Mouse (Mus musculus) cortical plate, adult 2 months (tissue): Measurements from ENCODE around the gene Pfkfb4.

ENCODE experiments used
- CTCF ChIP-seq: fragments of 200-500 bp; IDR thresholded peaks from 2 replicates; pipeline ENCODE4 v1.5.1; 2011; ENCODE audit warnings: mild to moderate bottlenecking, control low read depth, low read length; ENCODE audit not compliant: insufficient read depth; ENCODE audit errors: extremely low read depth
- POLR2A ChIP-seq: fragments of 200-500 bp; IDR thresholded peaks from 2 replicates; pipeline ENCODE4 v1.6.1; 2011; ENCODE audit warnings: mild to moderate bottlenecking, low read length, control low read depth; ENCODE audit not compliant: insufficient read depth; ENCODE audit errors: extremely low read depth

- TF ChIP-seq CTCF (no peak), POLR2A (no peak)
These were observed 36.8 kb downstream of the Pfkfb4 start for GRCm38 (mm10) chr9:109028421-109028820.
